27 mouse cellular contexts compared by ENCODE assay signal in the genomic region with DNA sequence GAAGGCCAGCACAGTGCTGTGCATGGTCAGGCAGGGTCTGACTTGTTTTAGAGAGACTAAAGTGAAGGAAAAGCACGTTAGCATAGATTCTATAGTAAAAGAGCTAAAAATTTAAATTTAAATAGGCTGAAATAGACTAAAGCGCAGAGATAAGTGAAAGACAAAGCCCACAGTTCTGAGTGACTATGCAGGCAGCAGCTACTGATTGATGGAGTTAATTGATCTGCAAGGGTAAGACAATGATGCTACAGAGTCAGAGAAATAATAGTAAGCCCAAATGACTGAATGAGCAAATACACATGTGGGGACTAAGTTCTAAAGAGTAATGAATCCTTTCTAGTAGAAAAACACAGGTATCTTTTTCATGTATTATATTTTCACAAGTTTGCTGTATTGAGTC.
"Had no signal": no experiment of that assay in that cellular context is flagged by ENCODE, and none has a peak within 500 bp of the region (broad histone marks: within the 10 kb centered on the region; RNA-seq: fewer than 3 reads in every experiment).

No protein-coding gene starts in this region.

- H3K9ac ChIP-seq: limb, embryonic 12.5 days; limb, embryonic 13.5 days; limb, embryonic 15.5 days; liver, embryonic 12.5 days; liver, embryonic 13.5 days; liver, embryonic 14.5 days; liver, embryonic 15.5 days; liver, postnatal 0 days; lung, embryonic 14.5 days; lung, embryonic 15.5 days; midbrain, embryonic 12.5 days; midbrain, embryonic 13.5 days; midbrain, embryonic 15.5 days had no signal

- H3K9me3 ChIP-seq: limb, embryonic 10.5 days; limb, embryonic 12.5 days; limb, embryonic 13.5 days; limb, embryonic 15.5 days; liver, embryonic 12.5 days; liver, embryonic 13.5 days; liver, embryonic 15.5 days; lung, embryonic 15.5 days; megakaryocyte, embryonic 14.5 days; midbrain, embryonic 10.5 days; midbrain, embryonic 12.5 days; midbrain, embryonic 13.5 days; midbrain, embryonic 15.5 days had no signal

- DNase-seq: left cerebral cortex, postnatal 4 days; liver; liver, embryonic 13.5 days; liver, postnatal 0 days; lung, adult 18-20 months; lung, adult 2 months; lung, embryonic 14.5 days; lung, postnatal 10 days; lung, postnatal 14 days; lung, postnatal 36 days; lung, postnatal 4 days; midbrain, embryonic 14.5 days had no signal

- H3K4me3 ChIP-seq: limb, embryonic 10.5 days; limb, embryonic 12.5 days; limb, embryonic 13.5 days; limb, embryonic 15.5 days; liver, embryonic 12.5 days; liver, embryonic 13.5 days; liver, embryonic 15.5 days; lung, embryonic 15.5 days; megakaryocyte, embryonic 14.5 days; midbrain, embryonic 10.5 days; midbrain, embryonic 12.5 days; midbrain, embryonic 13.5 days; midbrain, embryonic 15.5 days; myocyte had no signal

- H3K4me1 ChIP-seq: limb, embryonic 10.5 days; limb, embryonic 12.5 days; limb, embryonic 13.5 days; limb, embryonic 15.5 days; liver, embryonic 12.5 days; liver, embryonic 13.5 days; liver, embryonic 15.5 days; lung, embryonic 15.5 days; megakaryocyte, embryonic 14.5 days; midbrain, embryonic 10.5 days; midbrain, embryonic 12.5 days; midbrain, embryonic 13.5 days; midbrain, embryonic 15.5 days had no signal

- H3K27ac ChIP-seq: limb, embryonic 10.5 days; limb, embryonic 12.5 days; limb, embryonic 13.5 days; limb, embryonic 15.5 days; liver, embryonic 12.5 days; liver, embryonic 13.5 days; liver, embryonic 14.5 days; liver, embryonic 15.5 days; lung, embryonic 15.5 days; macrophage; midbrain, embryonic 10.5 days; midbrain, embryonic 12.5 days; midbrain, embryonic 13.5 days; midbrain, embryonic 15.5 days had no signal

- H3K36me3 ChIP-seq: limb, embryonic 10.5 days; limb, embryonic 12.5 days; limb, embryonic 13.5 days; limb, embryonic 15.5 days; liver, embryonic 12.5 days; liver, embryonic 13.5 days; liver, embryonic 15.5 days; lung, embryonic 15.5 days; midbrain, embryonic 10.5 days; midbrain, embryonic 12.5 days; midbrain, embryonic 13.5 days; midbrain, embryonic 15.5 days had no signal
